Mouse (Mus musculus) heart, embryonic 11.5 days (tissue): ENCODE measurements around the gene Itpk1. TPM values are rescaled to one million over a fixed set of nuclear protein-coding genes. Genes with fewer than 3 reads are reported as not detected.

ENCODE experiments used
- ATAC-seq: fragments of 200-750 bp; cut with Nextera tagmentation; replicated peaks from 2 replicates; pipeline ENCODE4 v1.8.0; 2017; ENCODE audit warnings: moderate library complexity; ENCODE audit not compliant: insufficient number of reproducible peaks, low FRiP score, low TSS enrichment
- H3K27ac ChIP-seq: fragments of 300-500 bp; sonication (generic); 2 replicates; pipeline ENCODE4 v1.5.1; 2014; ENCODE audit warnings: mild to moderate bottlenecking, low read depth, low read length
- H3K27me3 ChIP-seq: fragments of 300-500 bp; sonication (generic); 2 replicates; pipeline ENCODE4 v1.6.1; 2014; ENCODE audit warnings: mild to moderate bottlenecking, low read length, mixed read lengths; ENCODE audit not compliant: control insufficient read depth, insufficient read depth
- H3K36me3 ChIP-seq: fragments of 300-500 bp; sonication (generic); 2 replicates; pipeline ENCODE4 v1.6.1; 2014; ENCODE audit warnings: mild to moderate bottlenecking, low read length, moderate library complexity, mixed read lengths; ENCODE audit not compliant: control insufficient read depth, insufficient read depth
- H3K4me1 ChIP-seq: fragments of 300-500 bp; sonication (generic); 2 replicates; pipeline ENCODE4 v1.6.1; 2014; ENCODE audit warnings: low read length; ENCODE audit not compliant: control insufficient read depth, insufficient read depth
- H3K4me2 ChIP-seq: fragments of 300-500 bp; sonication (generic); 2 replicates; pipeline ENCODE4 v1.6.1; 2014; ENCODE audit warnings: mild to moderate bottlenecking, moderate library complexity
- H3K4me3 ChIP-seq: fragments of 300-500 bp; sonication (generic); 2 replicates; pipeline ENCODE4 v1.5.1; 2014; ENCODE audit warnings: low read depth, low read length
- H3K9ac ChIP-seq: fragments of 300-500 bp; sonication (generic); 2 replicates; pipeline ENCODE4 v1.6.1; 2014; ENCODE audit warnings: mild to moderate bottlenecking, low read depth, low read length, moderate library complexity
- H3K9me3 ChIP-seq: fragments of 300-500 bp; sonication (generic); replicated peaks from 2 replicates; pipeline ENCODE4 v1.6.1; 2016; ENCODE audit warnings: low read length; ENCODE audit not compliant: control insufficient read depth
- WGBS: fragments of 180-500 bp; shearing (Covaris S2); extraction: QIAGEN DNeasy Blood & Tissue Kit; methylation state at CpG from one replicate; pipeline ENCODE4 v1.1.7; 2014; ENCODE audit not compliant: insufficient replicate concordance; 5-methylcytosine and 5-hydroxymethylcytosine counted together
- polyA plus RNA-seq: library from polyadenylated mRNA; unstranded; fragments of >200 nt; fragmentation: Nextera tagmentation; extraction: Ambion mirVana; gene quantifications from 2 replicates; pipeline ENCODE4 v1.2.1, GENCODE M21; 2014

The Itpk1 gene
- polyA plus RNA-seq, 1 experiment from 2014 or later: 3.5 TPM

GRCm38 (mm10) chr12:102585390-102585789, 119.3 kb downstream of the Itpk1 start:
- Histone ChIP-seq H3K27me3 (0 out of 2 replicates have a peak, but pooled peaks cover 4% of the 10 kb centered on the region), H3K36me3 (no peaks in the 10 kb centered on the region), H3K4me3 (no peak overlapping the region), H3K4me2 (no peak overlapping the region), H3K27ac (no peak overlapping the region), H3K9me3 (no peaks in the 10 kb centered on the region), H3K4me1 (peaks cover 2% of the 10 kb centered on the region; the same call in 1 of the 2 replicates), H3K9ac (no peak overlapping the region)
- WGBS: 58% methylated on average over 3 of the region's 3 CpGs
- no peak for ATAC-seq

GRCm38 (mm10) chr12:102582441-102582840, 122.3 kb downstream of the Itpk1 start:
- H3K9me3 ChIP-seq: no peaks in the 10 kb centered on the region
- H3K27ac ChIP-seq: no peak overlapping the region
- H3K4me2 ChIP-seq: no peak overlapping the region
- no peak overlapping the region for H3K9ac ChIP-seq
- no peak for ATAC-seq
- no peaks in the 10 kb centered on the region for H3K36me3 ChIP-seq
- no peak overlapping the region for H3K4me3 ChIP-seq
- WGBS: 74% methylated on average over 11 of the region's 11 CpGs
- H3K27me3 ChIP-seq: 0 out of 2 replicates have a peak, but pooled peaks cover 4% of the 10 kb centered on the region
- peaks cover 2% of the 10 kb centered on the region; the same call in 1 of the 2 replicates for H3K4me1 ChIP-seq

GRCm38 (mm10) chr12:102581579-102582196, 123.0 kb downstream of the Itpk1 start:
- Histone ChIP-seq H3K36me3 (no peaks in the 10 kb centered on the region), H3K4me3 (no peak overlapping the region), H3K27ac (no peak overlapping the region), H3K4me1 (peaks cover 2% of the 10 kb centered on the region; the same call in 1 of the 2 replicates), H3K27me3 (0 out of 2 replicates have a peak, but pooled peaks cover 3% of the 10 kb centered on the region), H3K9me3 (no peaks in the 10 kb centered on the region), H3K4me2 (no peak overlapping the region), H3K9ac (no peak overlapping the region)
- ATAC-seq: no peak
- WGBS: 68% methylated on average over 5 of the region's 5 CpGs

- no peaks in the 10 kb centered on the region for H3K36me3 ChIP-seq
- WGBS: 57% methylated on average over 6 of the region's 6 CpGs
- no peaks in the 10 kb centered on the region for H3K27me3 ChIP-seq
- no peaks in the 10 kb centered on the region for H3K9me3 ChIP-seq
- no peak overlapping the region for H3K4me3 ChIP-seq
- peaks cover 2% of the 10 kb centered on the region; the same call in 1 of the 2 replicates for H3K4me1 ChIP-seq
- no peak overlapping the region for H3K4me2 ChIP-seq
- no peak overlapping the region for H3K9ac ChIP-seq
- H3K27ac ChIP-seq: no peak overlapping the region
- ATAC-seq: no peak
Observed at GRCm38 (mm10) chr12:102579041-102579440, 125.7 kb downstream of the Itpk1 start.

GRCm38 (mm10) chr12:102576659-102577398, 127.9 kb downstream of the Itpk1 start:
- no peaks in the 10 kb centered on the region for H3K4me1 ChIP-seq
- 81% methylated on average over 10 of the region's 10 CpGs for WGBS
- H3K9ac ChIP-seq: no peak overlapping the region
- H3K27me3 ChIP-seq: no peaks in the 10 kb centered on the region
- no peak for ATAC-seq
- no peaks in the 10 kb centered on the region for H3K36me3 ChIP-seq
- no peak overlapping the region for H3K27ac ChIP-seq
- H3K4me2 ChIP-seq: no peak overlapping the region
- H3K9me3 ChIP-seq: no peaks in the 10 kb centered on the region
- H3K4me3 ChIP-seq: no peak overlapping the region

- Histone ChIP-seq H3K9ac (no peak overlapping the region), H3K9me3 (no peaks in the 10 kb centered on the region), H3K27me3 (no peaks in the 10 kb centered on the region), H3K4me2 (no peak overlapping the region), H3K4me1 (no peaks in the 10 kb centered on the region), H3K36me3 (no peaks in the 10 kb centered on the region), H3K27ac (no peak overlapping the region), H3K4me3 (no peak overlapping the region)
- 77% methylated on average over 5 of the region's 5 CpGs for WGBS
- no peak for ATAC-seq
Observed at GRCm38 (mm10) chr12:102575541-102576329, 129.0 kb downstream of the Itpk1 start.

GRCm38 (mm10) chr12:102573036-102573435, 131.7 kb downstream of the Itpk1 start:
- 61% methylated on average over 7 of the region's 7 CpGs for WGBS
- Histone ChIP-seq H3K36me3 (no peaks in the 10 kb centered on the region), H3K27ac (no peak overlapping the region), H3K27me3 (no peaks in the 10 kb centered on the region), H3K9ac (no peak overlapping the region), H3K4me2 (no peak overlapping the region), H3K9me3 (no peaks in the 10 kb centered on the region), H3K4me3 (no peak overlapping the region), H3K4me1 (no peaks in the 10 kb centered on the region)
- no peak for ATAC-seq

GRCm38 (mm10) chr12:102571666-102572065, 133.1 kb downstream of the Itpk1 start:
- Histone ChIP-seq H3K9me3 (no peaks in the 10 kb centered on the region), H3K36me3 (no peaks in the 10 kb centered on the region), H3K27ac (no peak overlapping the region), H3K4me2 (no peak overlapping the region), H3K27me3 (no peaks in the 10 kb centered on the region), H3K9ac (no peak overlapping the region), H3K4me3 (no peak overlapping the region), H3K4me1 (no peaks in the 10 kb centered on the region)
- 61% methylated on average over 9 of the region's 9 CpGs for WGBS
- ATAC-seq: no peak
